Mouse (Mus musculus) ES-CJ7 (cell line): ENCODE data around the gene Gm49368.

ENCODE experiments used
- DNase-seq: peaks from one replicate; pipeline ENCODE4 v3.0.0; 2011; ENCODE audit warnings: low read depth, low spot score

Gm49368 gene

DNA sequence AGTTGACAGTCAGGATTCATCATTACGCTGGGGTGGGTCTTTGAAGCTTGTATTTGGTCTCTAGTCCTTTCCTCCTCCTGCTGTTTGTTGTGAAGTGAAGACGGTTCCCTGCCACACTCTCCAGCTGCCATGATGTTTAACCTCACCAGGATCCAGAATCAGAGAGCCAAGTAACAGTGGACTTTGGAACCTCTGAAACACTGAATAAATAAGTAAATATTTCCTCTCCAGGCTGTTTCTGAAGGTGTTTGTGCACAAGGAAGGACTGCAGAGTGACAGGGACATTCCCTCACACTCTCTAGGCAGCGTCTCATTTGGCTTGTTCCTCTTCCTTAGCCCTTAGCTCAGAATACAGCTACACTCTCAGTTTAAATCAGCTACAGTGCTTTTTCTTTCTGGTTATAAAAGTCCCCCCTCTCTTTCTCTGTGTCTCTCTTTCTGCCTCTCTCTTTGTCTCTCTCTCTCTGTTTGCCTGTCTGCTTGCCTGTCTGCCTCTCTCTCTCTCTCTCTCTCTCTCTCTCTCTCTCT, 5.5 kb upstream of the Gm49368 start:
- DNase-seq, result no peak

DNA sequence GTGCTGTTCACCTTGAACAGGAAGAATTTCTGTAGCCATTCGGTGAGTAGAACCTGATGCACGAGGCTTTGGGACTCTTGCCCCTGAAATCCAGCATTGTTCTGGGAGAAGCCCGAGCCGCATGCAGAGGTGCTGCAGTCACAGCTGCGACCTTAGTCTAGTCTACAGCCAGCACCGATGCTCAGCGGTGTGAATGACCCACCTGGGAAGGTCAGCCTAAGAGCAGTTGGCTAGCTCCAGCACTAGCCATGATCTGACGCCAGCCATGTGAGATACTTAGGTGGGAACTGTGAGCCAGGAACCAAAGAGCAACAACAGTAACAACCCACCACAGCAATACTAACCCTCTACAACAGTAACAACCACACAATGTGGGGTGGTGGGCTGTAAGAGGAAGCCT, 4.6 kb upstream of the Gm49368 start:
- no peak for DNase-seq

DNA sequence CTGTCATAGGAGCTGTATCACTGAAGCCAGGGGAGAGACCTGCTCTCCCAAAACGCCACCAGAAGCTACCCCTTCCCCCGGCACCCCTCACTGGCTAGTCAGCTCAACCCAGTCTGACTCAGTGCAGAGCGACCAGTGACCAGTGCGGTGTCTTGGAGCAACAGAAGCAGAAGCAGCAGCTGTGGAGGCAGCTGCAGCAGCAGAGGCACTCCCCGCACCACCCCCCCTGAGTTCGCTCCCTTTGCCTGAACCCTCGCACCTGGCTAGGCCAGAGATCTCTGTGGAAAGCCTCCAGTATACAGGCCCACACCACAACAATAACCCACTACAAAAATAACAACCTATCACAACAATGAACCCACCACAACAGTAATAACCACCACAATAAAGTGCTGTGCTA, 3.9 kb upstream of the Gm49368 start:
- no peak for DNase-seq

DNA sequence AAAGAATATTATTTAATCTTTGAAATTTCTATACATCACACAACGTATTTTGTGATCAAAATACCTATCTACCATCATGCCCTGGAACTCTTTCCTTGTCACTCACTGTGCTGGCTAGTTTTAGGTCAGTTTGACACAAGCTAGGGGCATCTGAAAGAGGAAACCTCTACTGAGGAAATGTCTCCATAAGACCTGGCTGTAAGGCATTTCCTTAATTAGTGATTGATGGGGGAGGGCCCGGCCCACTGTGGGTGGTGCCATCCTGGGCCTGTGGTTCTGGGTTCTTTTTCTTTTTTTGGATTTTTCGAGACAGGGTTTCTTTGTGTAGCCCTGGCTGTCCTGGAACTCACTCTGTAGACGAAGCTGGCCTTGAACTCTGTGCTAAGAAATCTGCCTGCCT, 3.4 kb upstream of the Gm49368 start:
- DNase-seq, result no peak

DNA sequence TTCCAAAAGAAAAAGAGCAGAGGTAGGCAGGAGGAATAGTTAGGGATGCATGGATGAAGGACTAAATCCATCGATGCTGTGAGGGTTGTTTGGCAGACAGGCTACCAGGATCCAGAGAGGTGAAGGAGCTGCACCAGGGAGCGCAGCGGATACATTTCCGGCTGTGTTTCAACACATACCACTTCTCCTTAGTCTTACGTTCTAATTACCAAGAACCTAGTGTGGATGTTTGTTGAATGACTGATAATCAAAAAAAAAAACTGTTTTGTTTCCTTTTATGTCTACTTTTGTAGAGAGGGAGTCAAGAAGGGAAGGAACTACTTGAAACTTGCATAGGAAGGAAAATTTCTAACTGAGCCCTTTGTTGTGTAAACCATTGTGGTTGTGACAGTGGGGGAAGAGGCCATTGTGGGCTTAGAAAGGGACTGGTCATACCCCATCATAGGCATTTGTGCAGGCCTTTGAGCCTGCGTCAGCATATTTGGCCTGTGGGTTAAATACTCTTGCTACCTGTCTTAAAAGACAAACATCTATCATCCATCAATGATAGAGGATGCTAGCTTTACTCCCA, 813 bp downstream of the Gm49368 start:
- DNase-seq, result no peak

DNA sequence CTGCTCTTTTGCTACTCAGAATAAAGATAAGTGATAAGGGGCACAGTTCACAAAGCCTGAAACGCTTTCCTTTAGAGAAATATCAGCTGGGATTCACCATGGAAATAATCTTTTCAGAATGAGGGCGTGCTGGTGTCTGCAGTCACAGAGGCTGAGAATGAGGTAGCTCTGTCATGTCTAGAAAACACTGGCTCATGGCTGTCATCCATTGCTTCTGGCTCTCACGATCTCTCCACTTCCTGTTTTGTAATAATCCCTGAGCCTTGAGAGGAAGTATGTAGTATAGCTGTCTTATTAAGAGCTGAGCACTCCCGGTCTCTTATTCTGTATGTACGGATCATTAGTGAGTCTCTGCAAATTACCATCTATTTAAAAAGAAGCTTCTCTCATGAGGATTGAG, 3.1 kb downstream of the Gm49368 start:
- DNase-seq, result no peak

DNA sequence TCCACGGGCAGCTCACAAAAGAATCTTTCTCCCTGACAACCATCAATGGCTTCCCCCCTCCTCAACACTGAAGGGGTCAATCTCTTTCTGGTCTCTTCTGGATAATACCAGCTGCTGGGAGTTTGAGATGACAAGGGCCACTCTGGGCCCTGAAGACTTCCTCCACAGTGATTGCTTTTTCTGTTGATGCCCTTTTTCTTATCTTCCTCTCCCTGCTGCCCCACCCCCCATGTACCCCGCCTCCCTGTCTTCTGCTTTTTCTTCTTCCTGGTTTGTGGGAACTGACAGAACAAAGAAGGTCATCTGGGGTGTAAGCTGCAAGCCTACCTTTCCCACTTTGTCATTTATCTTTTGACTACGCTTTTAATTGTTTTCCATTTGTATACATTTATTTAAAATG, 5.4 kb downstream of the Gm49368 start:
- no peak for DNase-seq

DNA sequence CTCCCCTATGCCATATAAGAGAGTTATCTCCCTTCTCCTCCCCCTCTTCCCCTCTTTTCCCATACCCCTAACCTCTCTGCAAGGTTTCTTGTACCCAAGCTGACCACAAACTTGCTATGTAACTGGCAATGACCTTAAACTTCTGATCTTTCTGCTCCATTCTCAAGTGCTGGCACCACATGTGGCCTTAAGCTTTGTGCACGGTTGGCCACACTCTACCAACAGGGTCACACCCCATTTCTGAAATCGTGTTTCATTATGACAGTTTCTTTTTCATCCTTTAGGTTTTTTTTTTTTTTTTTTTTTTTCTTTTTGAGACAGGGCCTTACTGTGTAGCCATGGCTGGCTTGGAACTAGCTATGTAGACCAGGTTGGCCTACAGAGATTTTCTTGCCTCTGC, 7.4 kb downstream of the Gm49368 start:
- no peak for DNase-seq

DNA sequence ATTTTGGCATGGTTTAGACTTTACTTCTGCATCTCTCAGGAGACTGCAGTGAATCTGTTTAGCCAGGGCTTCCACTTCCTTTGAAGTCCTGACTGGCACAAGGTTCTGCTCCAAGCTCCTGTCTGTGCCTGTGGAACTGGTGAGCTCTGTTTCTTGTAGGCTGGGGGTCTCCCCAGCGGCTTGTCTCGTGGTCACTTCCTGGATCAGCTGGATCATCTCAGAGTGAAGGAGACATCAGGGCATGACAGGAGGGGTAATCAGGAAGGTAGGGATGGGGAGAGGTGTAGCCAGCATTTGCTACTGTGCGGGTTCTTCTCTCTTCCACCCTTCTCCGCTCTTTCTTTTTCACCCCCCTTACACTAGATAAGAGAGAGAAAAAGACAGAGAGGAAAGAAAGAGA, 9.3 kb downstream of the Gm49368 start:
- DNase-seq, result no peak

DNA sequence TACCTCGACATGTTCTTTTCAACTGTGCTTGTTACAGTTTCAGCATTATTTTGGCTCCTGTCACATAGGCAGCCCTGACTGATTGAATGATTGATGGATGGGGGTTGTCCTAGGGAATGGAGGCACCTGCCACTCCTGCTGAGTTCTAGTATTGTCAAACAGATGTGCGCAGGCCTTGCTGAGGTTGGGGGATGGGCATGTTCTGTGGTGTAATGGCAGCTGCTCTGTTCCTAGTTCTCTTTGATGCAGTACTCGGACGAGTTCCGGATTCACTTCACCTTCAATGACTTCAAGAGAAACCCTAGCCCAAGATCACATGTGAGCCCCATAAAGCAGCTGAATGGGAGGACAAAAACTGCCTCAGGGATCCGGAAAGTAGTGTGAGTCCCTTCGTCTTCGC, 17.5 kb downstream of the Gm49368 start:
- peak; percentile 89 for DNase-seq

DNA sequence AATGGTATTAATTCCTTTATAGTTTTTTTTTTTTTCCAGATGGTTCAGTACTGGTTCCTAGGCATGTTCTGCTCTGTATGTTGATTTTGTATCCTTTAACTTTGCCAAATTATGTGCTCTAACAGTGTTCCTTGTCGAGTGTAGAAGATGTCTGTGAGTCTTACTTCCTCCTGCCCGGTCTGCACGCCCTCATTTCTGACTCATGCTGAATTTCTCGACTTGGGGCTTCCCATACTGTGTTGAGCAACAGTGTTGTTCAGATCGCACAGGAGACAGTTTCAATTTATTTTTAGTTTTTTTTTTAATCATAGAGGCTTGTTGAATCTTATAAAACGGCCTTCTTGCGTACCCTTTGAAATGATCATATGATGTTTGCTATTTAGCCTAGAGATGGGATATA, 26.7 kb downstream of the Gm49368 start:
- DNase-seq, result no peak

DNA sequence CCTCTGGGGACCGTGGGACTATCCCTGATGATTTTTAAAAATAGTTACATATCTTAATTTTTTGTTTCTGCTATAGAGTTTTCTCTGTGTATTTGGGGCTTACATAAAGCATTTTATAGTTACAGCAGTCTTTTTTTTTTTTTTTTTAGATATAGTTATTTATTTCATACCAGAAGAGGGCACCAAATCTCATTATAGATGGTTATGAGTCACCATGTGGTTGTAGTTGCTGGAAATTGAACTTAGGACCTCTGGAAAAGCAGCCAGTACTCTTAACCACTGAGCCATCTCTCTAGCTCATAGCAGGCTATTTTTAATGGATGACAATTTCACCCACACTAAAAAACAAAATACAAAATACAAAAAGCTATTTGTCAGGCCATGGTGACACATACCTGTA, 35.7 kb downstream of the Gm49368 start:
- no peak for DNase-seq

DNA sequence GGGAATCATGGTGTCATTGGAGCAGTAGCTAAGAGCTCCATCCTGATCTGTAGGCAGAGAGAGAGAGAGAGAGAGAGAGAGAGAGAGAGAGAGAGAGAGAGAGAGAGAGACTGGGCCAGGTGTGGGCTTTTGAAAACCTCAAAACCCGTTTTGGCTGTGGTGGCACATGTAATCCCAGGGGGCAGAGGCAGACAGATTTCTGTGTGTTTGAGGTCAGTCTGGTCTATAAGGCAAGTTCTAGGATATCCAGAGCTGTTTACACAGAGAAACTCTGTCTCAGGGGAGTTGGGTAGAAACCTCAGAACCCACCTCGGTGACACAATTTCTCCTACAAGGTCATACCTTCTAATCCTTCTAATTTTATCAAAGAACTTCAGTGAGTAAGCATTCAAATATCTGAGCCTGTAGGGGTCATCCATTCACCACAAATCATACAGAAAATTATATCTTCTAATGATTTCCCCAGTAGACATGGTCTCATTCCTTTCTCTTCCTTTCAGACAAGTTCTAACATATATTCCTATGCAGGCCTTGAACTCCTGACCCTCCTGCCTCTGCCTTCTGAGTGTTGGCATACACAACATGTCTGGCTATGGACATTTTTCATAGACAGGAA, 38.4 kb downstream of the Gm49368 start:
- no peak for DNase-seq

DNA sequence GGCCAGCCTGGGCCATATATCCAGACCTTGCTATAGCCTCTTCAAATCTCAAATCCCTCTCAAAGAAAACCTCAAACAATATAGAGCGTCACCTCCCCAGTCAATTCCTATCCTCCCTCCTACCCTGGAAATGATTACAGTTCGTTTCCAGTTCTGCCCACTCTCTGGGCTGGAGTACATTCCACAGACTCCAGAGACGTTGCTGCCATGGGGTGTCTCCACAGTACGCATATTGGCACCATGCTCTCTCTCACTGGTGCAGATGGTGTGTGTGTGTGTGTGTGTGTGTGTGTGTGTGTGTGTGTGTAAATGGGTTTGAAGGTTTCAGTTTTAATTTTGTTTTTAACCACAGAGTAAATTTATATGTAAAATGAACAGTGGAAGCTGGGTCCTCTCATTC, 42.8 kb downstream of the Gm49368 start:
- no peak for DNase-seq

DNA sequence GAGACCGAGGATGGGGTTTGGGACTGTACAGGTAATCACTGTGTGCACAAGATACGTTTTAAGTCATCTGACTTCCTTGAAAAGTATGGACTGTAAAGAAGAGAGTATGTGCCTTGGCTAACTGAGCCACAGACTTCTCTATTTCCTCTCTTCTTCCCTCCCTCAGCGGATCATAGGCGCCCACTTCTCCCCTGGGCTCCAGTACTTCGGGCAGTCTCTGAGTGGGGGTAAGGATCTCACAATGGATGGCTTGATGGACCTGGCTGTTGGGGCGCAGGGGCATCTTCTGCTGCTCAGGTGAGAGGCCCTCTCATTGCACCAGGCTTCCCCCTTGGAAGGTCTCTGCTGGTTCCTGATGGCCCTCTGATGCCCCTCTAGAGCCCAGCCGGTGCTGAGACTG, 45.0 kb downstream of the Gm49368 start:
- DNase-seq, result no peak

DNA sequence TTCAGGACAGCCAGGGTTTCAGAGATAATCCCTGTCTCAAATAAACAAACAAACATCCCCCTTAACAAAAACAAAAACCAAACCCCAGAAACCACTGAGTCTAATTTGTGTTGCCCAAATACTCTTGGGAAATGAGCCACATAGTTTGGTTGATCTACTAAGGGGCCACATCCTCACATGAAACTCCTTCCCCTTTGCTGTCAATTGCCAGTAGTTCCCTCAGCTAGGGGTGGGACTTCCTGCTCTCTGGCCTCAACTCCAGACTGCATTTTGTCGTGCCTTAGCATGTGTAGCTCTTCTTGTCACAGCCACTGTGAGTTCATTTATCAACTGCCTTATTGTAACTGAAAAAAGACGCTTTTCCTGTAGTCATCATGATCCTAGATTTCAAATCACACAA, 47.8 kb downstream of the Gm49368 start:
- peak; percentile 11 for DNase-seq

DNA sequence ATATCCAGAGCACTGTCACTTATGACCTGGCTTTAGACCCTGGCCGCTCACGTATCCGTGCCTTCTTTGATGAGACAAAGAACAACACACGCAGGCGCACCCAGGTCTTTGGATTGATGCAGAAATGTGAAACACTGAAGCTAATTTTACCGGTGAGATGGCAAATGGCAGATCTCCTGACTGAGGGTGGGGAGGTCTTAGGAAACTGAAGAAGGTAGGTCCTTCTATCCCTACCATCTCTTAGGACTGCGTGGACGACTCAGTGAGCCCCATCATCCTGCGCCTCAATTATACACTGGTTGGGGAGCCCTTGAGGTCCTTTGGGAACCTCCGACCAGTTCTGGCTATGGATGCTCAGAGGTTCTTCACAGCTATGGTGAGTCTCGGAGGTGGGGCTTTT, 49.6 kb downstream of the Gm49368 start:
- no peak for DNase-seq

DNA sequence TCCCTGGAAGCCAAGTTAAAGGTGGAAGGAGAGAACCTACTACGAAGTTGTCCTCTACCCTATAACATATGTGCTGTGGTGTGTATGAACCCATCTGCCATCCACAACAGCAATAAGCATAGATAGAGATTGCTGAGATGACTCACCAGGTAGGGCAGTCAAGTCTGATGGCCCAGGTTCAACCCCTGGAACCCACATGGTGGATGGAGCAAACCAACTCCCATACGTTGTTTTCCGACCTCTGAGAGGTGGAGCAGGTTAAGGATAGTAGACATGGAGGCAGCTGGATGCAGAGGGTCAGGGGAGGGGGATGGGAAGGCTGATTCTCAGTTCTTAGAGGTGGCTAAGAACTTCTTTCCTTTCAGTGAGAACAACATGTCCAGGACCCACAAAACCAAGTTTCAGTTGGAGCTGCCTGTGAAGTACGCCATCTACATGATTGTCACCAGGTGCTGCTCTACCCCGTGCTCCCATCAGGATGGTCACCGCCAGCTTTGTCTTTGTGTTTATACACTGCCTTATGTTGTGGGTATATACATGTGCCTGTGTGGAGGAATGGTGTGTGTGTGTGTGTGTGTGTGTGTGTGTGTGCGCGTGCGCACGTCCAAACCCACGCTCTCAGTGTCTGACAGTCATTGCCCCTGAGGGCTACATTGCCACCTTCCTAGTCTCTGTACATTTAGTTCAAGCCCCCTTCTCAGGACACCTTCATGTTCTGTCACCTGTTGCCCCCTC, 52.1 kb downstream of the Gm49368 start:
- no peak for DNase-seq

DNA sequence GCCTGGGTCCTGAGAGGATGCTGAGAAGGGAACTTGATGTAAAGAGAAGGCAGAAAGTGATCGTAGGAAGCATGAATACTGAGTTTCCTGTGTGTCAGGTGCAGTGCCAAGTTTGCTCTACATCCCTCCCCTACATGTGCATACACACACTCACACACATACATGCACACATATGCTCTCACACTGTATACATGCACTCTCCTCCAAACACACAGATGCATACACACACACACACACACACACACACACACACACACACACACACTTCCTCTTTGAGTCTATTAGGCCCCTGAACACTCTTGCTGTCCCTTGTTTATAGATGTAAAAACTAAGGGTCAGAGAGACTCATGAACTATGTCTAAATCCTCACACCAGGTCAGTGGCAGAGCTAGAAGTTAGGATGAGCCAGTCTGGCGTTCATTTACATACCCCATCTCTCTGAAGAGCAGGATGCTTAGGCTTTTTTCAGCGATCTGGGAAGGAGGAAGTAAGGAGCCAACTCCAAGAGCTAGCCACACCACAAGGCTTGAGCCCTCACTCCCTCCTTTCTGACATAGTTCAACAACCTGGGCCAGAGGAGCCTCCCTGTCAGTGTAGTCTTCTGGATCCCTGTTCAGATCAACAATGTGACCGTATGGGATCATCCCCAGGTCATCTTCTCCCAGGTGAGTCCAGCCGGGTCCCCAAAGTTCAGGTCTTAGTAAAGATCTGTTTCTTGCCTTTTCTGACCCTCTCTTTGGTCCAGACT, 52.9 kb downstream of the Gm49368 start:
- no peak for DNase-seq

DNA sequence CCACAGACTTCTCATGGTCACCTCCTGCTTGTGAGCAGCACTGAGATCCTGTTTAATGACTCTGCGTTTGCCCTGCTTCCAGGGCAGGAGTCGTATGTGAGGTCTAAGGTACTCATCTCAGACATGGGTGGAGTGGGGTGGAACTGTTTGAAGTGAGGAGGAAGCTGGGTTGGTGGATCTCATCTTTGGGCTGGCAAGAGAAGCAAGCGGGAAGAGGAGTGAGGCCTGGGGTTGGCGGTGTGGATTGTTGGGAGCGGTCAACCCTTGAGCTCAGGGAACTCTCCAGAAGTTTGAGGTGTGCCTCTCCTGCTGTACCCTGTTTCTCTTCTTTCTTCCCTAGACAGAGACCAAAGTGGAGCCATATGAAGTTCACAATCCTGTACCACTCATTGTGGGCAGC, 53.9 kb downstream of the Gm49368 start:
- no peak for DNase-seq

DNA sequence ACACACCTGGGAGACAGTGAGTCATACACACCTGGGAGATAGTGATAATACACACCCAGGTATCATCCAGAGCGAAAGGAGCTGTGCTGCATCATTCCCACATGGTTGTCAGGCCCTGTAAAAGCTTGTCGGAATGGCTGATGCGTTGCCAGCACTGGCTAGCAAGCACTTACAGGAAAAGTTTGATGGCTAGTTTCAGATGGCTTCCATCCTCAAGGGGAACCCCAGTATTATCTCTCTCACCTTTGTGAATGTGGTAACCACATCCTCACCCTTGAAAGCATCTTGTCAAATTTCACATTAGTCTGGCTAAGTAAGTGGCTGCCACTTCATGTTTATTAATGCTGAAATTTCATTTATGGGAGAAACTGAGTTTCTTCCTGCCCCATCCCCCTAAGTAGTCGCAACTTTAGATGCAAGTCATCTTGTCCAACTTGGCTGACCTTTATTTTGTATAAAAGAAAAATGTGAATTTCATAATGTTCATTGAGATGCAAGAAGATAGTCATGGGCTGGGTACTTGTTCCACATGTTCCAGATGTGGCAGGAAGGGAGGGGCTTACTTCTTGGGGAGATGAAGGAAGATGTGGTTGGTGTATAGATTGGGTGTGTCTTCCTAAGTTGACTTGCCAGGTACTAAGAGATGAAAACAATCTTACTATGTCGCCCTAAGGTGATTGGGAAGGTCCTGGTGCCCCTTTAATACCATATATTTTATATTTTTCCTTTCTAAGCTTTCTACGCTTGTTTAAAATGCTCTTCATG, 57.4 kb downstream of the Gm49368 start:
- no peak for DNase-seq
